Mouse (Mus musculus) 416B (cell line): Measurements from ENCODE around the gene Nup160.

Experiments
- DNase-seq: peaks from one replicate; pipeline ENCODE4 v3.0.0; 2011; ENCODE audit warnings: low read depth

Gene Nup160

DNA sequence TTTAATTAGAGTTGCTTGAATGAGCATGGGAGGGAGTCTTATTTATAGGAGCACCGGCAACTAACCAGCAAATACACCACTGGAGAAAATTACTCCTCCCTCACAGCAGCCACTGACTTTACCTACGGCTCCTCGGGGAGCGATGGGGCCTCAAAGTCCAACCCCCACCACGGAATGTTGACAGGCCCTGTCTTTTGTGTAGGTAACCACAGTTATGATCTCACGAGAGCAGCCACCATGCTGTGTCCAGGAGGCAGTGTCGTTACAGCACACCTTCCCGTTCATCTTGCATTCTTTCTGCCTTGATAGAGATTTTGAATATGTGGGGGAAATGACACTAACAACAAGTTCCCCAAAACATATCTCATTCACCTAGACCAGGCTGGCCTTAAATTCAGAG is at the start of gene Nup160:
Gene Nup160 (plus strand): TSS at position 209 of the 400 bp plus-strand sequence.
- no peak for DNase-seq

DNA sequence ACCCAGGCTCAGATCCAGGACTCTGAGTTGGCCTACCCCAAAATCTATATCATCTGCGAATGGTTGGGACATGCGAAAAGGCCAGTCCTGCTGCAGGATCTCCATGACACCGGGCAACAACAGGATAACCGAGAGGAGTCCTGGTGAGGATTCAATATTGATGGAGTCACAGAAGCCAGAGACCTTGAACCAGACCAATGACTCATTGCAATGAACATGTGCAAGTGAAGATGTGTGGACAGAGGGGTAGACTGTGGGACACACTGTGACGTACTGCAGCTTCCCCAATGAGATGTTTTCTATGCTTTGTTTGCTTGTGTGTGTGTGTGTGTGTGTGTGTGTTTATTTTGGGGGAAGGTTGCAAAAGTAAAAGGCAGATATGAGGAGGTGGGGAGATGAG is 48.8 kb upstream of the Nup160 start:
- peak; percentile 53 for DNase-seq

DNA sequence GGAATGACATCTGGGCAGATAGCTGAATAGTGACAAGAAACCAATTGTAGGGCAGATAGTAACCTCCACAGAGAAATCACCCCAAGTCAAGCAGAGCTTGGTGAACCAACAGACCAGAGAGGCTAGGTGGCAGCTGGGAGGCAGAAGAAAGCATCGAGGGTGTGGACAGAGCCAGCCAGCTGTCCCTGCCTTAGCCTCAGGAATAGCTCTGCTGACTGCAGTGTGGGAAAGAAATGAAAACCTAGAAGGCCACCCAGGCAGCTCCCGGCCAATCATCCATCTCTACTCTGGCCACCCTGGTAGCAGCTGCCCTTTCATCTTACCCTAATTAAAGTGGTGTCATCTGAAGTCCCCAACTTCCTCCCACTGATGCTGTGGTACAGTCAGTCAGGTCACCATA is 47.5 kb upstream of the Nup160 start:
- DNase-seq = no peak

DNA sequence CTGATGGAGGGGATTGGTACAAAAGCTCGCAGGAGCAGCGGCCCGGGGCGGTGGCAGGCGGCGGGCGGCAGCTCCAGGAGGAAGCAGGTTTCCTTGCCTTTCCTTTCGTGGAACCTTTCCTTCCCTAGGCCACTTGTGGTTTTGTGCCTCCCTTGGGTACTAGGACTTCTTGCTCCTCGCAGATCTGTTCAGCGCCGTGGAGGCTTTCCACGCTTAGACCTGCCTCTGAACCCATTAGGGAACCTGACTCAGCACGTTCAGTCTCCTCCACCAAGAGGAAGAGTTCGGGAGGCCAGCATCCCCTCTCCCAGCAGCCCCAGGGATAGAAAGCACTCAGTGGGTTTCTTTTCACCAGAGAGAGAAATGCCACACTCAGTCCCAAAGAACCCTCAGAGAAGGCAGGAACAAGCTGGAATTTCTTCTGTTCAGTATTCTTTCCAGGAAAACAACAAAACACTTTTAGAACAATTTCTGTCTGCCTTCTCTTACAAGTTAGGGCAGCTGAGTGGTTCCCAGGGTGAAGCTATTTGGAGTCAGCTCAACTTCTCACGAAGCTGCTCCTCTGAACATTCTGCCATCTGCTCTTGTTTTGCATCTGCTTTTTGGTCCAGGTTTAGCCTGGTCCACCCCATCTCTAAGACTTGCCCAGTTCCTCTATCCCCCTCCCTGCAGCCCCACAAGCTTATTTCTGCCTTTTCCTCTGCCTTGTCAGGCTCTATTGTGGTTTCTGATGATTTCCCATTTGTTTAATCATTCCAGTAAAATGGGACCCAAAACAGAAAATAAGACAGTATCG is 44.9 kb upstream of the Nup160 start:
- no peak for DNase-seq

DNA sequence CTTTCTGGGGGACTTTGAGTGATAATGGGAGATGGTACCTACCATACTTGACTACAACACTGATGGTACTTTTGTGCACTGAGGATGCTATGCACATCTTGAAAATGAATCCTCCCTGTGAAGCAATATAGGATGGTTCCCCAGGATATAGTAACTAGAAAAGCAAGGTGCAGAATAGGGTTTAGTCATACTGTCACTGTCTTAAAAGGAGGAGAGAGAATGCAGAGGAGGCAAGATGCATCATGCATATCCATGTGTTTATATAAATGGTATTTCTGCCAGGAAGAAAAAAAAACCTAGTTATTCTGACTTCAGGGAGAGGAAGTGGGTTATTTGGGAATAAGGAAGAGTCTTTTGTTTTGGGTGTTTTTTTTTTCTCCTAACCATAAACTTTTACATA is 42.3 kb upstream of the Nup160 start:
- no peak for DNase-seq

DNA sequence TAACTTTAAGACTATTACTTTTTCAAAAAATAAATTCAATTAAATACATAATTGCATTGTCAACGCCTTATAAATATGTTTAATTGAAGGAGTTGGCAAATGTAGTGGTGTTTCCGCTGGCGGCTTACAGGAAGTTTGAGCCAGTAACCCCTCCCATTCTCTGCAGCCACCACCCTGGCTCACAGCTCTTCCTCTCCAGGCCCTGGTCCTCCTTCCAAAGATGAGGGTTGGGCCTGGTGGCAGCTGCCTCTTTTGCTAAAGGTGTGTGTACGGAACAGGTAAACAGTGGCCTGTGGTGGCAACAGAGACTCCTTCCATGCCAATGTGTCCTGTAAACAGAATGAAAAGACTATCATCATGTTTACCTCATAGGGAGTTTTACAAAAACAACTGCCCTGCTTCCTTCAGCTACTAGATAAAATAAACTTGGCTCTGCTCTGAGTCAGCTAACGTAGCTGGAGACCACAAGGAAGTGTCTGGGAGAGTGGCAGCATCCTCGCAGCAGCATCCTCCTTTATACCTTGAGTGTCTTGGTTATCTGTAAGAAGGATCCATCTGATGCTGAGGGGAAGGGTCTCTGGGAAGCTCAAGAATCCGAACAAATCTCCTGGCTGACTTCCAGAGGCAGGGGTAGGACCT is 41.8 kb upstream of the Nup160 start:
- DNase-seq = peak; percentile 79

DNA sequence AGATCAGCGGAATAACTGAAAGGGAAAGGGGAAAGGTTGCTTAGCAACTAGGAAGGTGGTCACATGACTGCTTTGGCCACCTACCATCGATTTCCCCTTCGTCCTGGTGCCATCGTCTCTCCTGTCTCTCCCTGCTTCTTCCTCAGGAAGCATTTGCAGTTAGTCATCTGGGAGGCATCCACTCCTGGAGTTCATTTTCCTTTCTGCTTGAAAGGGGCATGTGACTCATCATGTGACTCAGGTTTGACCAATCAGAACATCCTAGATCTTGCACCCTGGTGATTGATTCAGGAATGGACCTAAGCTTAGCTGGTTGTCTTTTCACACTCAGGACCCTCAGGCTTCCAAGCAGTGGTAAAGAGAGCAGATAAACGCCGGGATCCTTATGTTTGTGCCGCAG is 40.2 kb upstream of the Nup160 start:
- peak; percentile 31 for DNase-seq

DNA sequence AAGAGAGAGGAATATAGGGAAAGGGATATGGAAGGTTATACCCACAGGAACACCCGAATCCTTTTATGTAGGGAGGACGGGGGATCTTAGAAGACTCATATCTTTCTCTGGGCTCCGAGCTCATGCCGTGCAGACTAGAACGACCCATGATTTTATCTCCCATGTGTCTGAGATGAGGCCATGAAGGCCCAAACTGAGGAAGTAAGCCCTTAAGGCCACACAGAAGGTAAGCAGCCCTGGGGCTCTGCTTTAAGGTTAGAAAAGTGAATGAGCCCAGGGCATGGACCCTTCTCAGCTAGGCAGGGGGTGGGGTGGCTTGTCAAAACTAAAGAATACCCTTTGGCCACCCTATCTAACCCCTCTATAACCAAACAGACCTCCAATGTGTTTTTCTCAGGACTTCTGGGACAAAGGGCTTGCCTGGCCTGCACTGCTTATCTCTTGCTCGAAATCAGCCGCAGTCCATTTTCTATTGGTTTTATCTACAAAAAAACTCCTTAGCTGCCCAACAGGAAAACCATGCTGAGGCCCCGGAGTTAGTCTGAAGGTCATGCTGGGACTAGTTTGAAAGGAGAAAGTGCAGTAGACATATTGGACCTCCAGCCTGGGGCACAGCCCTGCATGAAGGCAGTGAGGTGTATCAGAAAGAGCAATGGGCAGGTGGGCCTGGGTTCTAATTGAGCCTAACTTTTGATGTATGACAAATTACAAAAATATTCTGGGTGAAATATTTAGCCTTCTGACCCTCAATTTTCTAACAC is 37.8 kb upstream of the Nup160 start:
- DNase-seq = peak; percentile 87

DNA sequence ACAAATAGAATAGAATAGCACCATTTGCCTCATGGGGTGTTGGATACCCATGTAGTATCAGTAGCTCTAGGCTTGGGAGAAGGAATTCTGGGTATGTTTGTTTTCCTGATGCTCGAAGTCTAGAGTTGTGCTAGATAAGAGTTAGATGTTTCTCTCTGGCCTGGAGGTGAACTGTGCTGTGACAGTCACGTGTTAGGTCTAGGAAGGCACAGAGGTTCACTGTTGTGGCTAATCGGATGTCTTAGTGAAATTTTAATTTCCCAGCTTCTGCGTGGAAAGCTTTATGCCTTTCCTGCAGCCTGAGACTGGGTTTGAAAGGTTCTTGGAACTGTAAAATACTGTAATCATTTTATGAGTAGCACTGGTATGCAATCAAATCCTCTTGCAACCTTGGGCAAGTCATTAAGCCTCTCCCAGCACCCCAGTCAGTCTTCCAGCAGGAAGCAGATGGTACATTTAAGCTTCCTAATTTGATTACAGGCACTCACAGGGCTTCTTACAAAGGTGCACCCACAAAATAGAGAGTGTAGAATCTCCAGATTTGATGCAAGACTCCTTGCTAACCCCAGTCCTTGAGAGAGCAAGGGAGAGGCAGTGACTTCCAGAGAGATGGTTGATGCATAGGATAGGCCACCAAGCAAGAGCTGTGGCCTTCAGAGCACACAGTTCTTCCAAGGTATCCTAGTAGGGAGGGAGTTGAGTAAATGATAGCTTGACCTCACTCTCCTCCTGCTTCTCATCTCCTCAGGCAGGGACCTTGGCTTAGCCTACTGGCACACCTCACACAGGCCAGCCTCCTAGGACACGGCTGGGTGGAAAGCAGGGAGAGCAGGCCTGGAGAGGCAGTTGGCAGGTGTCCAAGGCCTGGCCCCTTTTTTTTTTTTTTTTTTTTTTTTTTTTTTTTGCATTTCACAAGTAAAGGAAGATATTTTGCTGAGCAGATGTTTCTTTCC is 37.0 kb upstream of the Nup160 start:
- peak; percentile 75 for DNase-seq

DNA sequence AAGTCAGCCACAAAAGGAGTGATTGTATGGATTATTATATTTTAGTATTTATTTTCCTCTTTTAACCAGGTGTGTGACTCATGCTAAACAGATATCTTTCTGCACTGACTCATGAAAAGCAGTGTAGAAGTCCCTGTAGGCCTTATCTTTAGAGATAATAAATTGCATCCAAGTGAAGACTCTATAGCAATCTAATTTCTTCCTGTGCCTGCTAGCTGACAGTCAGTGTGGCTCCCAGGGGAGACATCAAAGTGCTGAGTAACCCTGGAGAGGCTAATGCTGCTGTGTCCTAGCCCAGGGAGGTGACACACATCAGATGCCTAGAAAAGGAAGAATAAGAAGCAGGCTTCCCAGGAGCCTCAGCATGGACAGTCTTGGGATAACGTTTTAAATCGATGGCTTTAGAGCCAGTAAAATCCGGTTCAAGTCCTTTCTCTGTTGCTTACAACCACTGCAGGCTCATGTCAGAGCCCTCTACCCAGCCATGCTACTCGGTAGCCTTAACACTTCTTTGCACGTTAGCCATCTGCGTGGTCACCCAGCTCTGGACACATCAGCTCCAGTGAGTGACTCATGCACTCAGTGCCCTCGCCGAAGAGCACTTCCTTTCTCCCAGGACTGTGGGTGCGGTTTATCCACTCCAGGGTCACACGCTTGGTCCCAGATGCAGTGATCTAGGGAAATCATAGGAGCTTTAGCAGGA is 35.9 kb upstream of the Nup160 start:
- DNase-seq = peak; percentile 88

DNA sequence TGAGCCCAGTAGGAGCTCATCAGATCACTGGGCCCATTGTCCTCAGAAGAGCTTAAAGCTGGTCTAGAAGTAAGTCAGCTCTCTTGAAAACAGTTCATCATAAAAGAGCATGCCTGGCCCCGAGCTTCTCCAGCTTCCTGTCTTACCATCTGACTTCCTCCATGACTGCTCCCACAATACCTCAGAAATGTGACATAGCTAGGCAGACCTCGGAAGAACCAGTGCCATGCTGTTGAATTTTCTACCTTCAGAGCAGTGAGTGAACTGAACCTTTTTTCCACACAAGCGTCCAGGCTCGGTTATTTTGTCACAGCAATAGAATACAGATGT is 35.3 kb upstream of the Nup160 start:
- DNase-seq = peak; percentile 86

DNA sequence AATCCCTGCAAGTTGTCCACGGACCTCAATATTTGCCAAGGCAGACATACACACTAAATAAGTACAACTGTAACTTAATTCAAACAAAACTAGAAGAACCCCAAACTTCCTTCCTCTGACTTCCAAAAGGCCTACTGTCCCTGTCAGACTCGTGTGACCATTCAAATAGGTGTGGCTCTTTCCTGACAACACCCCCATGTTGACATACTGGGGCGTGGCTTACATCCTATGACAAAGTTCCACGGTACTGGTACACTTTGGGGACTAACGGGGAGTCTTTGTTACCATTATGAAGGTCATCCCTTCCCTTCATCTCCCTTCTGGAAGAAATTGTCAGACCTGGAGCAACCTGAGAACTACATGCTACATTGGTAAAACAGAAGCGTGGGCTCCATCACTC is 29.9 kb upstream of the Nup160 start:
- DNase-seq = peak; percentile 35

DNA sequence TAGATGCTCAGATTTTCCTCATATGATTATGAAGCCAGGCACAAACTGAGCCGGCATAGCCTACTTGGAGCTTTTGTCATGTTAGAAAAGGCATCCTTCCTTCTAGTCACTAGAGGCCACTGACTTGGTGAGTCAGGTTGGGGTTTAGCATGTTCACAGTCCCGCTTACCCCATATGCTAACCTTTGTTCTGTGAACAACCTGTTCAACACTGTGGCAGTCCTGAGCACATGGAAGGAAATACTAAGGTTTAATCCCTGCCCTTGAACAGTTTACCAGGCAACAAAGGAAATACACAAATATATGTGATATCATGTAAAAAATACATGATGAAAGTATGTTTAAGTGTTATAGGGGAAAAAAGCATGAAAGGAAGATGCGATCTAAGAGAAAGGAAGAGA is 27.6 kb upstream of the Nup160 start:
- no peak for DNase-seq

DNA sequence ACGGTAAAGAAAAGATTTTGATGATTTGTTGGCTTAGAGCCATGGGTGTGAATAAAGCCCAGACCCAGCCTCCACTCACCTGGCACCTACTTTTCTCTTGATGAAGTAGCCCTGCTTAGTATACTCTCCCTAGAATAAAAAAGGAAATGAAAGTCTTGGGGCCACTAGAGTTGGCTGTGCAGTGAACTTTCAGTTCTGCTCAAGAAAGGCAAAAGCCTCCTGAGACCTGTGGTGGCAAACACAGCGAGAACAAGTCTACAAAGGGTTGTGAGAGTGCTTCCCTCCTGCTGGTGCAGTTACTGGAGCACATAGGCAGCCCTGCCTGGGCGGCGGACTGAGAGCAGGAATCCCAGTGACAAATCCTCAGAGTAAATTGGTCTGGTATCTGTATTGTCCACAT is 27.1 kb upstream of the Nup160 start:
- DNase-seq = no peak

DNA sequence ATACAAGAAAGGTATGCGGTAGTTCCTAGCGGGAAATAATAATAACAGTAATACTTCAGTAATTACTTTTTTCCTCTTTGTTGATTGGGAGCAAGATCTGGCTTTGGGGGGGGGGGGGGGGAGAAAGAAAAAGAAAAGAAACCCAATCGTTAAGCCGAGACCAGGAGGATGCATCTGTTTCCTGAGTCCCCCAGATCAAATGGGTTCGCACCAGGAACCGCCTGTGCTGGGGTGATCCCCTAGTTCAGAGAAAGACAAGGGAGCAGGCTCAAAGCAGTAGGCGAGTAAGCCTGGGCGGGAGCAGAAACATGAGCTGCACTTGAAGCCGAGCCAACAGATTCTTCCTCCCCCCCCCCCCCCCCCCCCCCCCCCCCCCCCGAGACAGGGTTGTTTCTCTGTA is 24.9 kb upstream of the Nup160 start:
- peak; percentile 93 for DNase-seq

DNA sequence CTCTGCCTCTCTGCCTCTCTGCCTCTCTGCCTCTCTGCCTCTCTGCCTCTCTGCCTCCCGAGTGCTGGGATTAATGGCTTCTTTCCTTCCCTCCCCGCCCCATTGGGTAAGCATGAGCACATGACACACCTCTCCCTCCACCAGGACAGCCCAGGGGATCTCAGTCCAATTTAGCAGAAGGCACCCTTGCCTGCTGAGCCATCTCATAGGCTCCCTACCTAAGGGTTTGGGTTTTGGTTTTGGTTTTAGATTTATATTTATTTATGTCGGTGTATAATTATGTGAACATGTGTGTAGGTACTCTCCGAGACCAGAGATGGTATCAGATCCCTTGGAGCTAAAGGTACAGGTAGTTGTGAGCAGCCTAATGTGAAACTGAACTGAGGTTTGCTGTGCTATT is 24.0 kb upstream of the Nup160 start:
- no peak for DNase-seq

DNA sequence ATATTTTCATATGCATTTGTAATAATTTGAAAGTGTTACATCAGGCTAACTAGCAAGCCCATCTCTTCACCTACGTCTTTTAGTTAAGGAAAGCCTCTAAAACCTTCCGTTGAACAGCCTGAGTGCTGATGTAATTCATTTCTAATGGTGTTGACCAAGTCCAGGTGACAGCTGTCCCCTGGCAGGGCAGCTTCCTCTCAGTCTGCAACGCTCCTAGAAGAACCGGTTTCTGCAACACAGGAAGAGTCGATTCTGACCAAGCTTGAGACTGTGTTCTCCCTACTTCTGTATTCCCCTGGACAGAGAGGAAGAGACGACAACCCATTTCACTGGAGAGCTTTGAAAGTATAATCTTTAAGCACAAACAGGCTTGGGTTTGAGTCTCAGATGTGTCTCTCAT is 21.6 kb upstream of the Nup160 start:
- DNase-seq = peak; percentile 42

DNA sequence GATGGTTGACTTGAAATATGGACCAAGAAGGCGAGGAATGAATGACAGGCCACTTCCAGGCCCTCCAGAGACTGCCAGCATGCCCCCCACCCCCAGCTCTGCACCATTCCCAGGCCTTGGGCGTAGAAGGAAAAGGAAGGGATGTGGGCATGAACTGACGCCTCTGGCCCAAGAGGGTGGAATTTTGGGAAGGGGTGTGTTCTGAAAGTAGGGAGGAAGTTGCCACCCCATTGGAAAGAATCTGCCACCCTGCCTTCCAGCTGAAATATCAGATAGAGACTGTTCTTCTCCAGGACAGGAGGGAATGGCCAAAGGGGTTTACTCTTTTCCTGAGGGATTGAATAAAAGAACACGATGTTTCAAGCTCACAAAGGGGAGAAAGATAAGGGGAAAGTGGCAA is 18.4 kb upstream of the Nup160 start:
- no peak for DNase-seq

DNA sequence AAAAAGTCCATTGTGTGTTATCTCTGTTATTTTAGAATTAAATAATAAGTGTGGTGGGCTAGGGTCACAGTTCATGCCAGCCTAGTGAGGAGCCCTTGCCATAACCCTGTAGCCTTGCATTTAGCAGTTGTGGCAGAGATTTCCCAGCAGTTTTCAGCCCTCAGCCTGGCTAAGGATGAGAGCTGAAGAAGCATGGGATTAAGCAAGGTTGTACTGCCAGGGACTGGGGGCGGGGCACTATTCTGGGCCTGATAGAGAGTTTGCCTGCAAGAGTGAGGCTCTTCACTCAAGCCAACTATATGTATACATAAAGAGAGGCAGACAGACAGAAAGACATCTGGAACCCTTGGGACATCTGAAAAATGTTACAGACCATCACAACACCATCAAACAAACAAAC is 18.0 kb upstream of the Nup160 start:
- no peak for DNase-seq

DNA sequence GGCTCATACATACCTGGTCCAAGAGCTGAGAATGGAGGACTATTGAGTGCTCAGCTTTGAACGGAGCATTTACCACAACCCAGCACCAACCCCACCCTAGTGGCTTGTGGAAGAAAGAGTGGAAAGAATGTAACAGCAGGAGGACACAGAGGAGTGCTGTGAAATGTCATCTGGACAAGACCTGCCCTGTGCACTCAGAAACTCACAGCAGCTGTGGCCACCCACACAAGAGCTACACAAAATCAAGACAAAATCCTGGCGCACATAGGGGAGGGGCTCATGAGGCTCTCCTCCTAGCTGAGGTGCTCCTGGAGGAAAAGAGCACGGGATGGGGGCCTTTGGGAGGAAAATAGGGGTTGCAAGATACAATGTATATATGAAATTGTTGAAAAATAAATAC is 17.4 kb upstream of the Nup160 start:
- no peak for DNase-seq

DNA sequence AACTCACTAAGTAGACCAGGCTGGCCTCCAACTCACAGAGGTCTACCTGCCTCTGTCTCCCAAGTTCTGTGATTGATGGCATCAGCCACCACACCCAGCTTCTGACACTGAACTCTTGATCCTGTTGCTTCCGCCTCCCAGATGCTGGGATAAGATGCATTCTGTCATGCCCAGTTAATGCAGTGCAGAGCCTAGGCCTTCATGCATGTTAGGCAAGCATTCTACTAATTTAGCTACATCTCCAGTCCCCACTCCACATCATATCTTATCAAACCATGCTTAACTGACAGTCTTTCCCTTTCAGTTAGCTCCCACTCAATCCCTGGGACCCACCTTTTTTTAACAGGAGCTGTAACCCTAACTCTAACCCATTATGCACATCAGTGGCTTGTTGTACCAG is 16.1 kb upstream of the Nup160 start:
- DNase-seq = no peak

DNA sequence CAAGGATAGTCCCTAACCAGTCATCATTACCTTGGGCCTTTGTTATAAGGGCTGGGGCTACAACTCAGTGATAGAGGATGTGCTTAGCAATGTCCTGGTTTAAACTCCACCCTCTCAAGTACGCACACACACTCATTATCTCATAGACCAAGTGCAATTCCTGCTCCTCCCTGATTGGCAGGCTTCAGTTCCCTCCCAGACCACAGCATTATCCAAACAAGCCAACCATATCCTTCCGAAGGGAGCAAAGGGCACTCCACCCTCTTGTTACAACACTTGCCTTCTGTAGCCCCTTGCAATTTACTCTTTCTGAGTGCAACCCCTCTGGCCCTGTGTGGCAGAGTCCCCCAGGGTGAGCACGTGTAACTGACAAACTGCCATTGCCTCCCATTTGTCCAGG is 15.6 kb upstream of the Nup160 start:
- peak; percentile 76 for DNase-seq
